Mouse (Mus musculus) left cerebral cortex, postnatal 25 days (tissue): ENCODE results near the gene Gapdh. TPM values are rescaled to one million over a fixed set of nuclear protein-coding genes. Genes with fewer than 3 reads are reported as not detected.
A peak's percentile ranks its signal among the peaks of the same experiment; 100 is the strongest.

Source experiments
- DNase-seq, 2 experiments: peaks; one replicate each; pipeline ENCODE4 v3.0.0; 2022; ENCODE audit warnings: low spot score in 2 of 2, mixed read lengths in 1 of 2
- intact Hi-C: fragments of 180-260 bp; cut with DNase I; formaldehyde crosslinking; loops from one replicate; pipeline ENCODE4 v1.15.1; 2025
- total RNA-seq, 2 experiments: library from RNA; stranded (reverse); gene quantifications; 2 replicates each; pipeline ENCODE4 v1.2.3; 2021

Gapdh gene
- total RNA-seq, 2 experiments from 2014 or later: 2,469 to 2,584 TPM

- no peak for DNase-seq
- intact Hi-C loops: no loop called here
Measured at GRCm38 (mm10) chr6:125154550-125154949, 11.7 kb downstream of the Gapdh start.

GRCm38 (mm10) chr6:125153682-125154081 lies 12.6 kb downstream of the Gapdh start:
- intact Hi-C loops: no loop called here
- DNase-seq: no peak

GRCm38 (mm10) chr6:125153018-125153389 lies 13.3 kb downstream of the Gapdh start:
- no peak for DNase-seq
- intact Hi-C loops: no loop called here

GRCm38 (mm10) chr6:125152212-125153017 lies 13.9 kb downstream of the Gapdh start:
- peak in 1 of 2 experiments; percentile 26 for DNase-seq
- intact Hi-C loops: no loop called here

- DNase-seq: no peak
- intact Hi-C loops: loop anchor here (2.0 to 5.0 kb wide), 3 partner anchors 15 to 123 kb away; partner anchors contain the start of gene Vamp1
Measured at GRCm38 (mm10) chr6:125149569-125149950, 16.7 kb downstream of the Gapdh start.

- DNase-seq: peak; percentile 60 to 78
- intact Hi-C loops: loop anchor here (2.0 to 5.0 kb wide), 3 partner anchors 16 to 123 kb away; partner anchors contain the start of gene Vamp1
Measured at GRCm38 (mm10) chr6:125148926-125149568, 17.2 kb downstream of the Gapdh start.

- intact Hi-C loops: loop anchor here (2.0 to 5.0 kb wide), 3 partner anchors 16 to 124 kb away; partner anchors contain the start of gene Vamp1
- DNase-seq: peak; percentile 57 to 79
Measured at GRCm38 (mm10) chr6:125148251-125148925, 17.9 kb downstream of the Gapdh start.

GRCm38 (mm10) chr6:125147329-125147728 lies 18.9 kb downstream of the Gapdh start:
- intact Hi-C loops: loop anchor here (5.0 kb wide), 2 partner anchors 70 to 125 kb away; partner anchors contain the start of gene Vamp1
- DNase-seq: peak in 1 of 2 experiments; percentile 39

- peak; percentile 53 to 65 for DNase-seq
- intact Hi-C loops: loop anchor here (5.0 kb wide), 2 partner anchors 71 to 126 kb away; partner anchors contain the start of gene Vamp1
Measured at GRCm38 (mm10) chr6:125146797-125147196, 19.5 kb downstream of the Gapdh start.

- DNase-seq: peak; percentile 31 to 68
- intact Hi-C loops: loop anchor here (5.0 kb wide), 2 partner anchors 71 to 126 kb away; partner anchors contain the start of gene Vamp1
Measured at GRCm38 (mm10) chr6:125146148-125146547, 20.1 kb downstream of the Gapdh start.

GRCm38 (mm10) chr6:125145479-125145951 lies 20.8 kb downstream of the Gapdh start:
- peak; percentile 41 to 53 for DNase-seq
- intact Hi-C loops: loop anchor here (5.0 kb wide), 2 partner anchors 72 to 127 kb away; partner anchors contain the start of gene Vamp1

- intact Hi-C loops: loop anchor here (5.0 kb wide), 2 partner anchors 72 to 127 kb away; partner anchors contain the start of gene Vamp1
- peak; percentile 92 to 97 for DNase-seq
Measured at GRCm38 (mm10) chr6:125145001-125145400, 21.3 kb downstream of the Gapdh start, which contains the start of gene Iffo1. Gene Iffo1, plus strand, starts transcription at chr6:125145241.

GRCm38 (mm10) chr6:125143904-125144303 lies 22.4 kb downstream of the Gapdh start:
- intact Hi-C loops: no loop called here
- DNase-seq: no peak

- intact Hi-C loops: no loop called here
- no peak for DNase-seq
Measured at GRCm38 (mm10) chr6:125143128-125143527, 23.1 kb downstream of the Gapdh start.

- no peak for DNase-seq
- intact Hi-C loops: no loop called here
Measured at GRCm38 (mm10) chr6:125142436-125142835, 23.8 kb downstream of the Gapdh start.

- DNase-seq: no peak
- intact Hi-C loops: no loop called here
Measured at GRCm38 (mm10) chr6:125139747-125140146, 26.5 kb downstream of the Gapdh start.

GRCm38 (mm10) chr6:125137002-125137671 lies 29.1 kb downstream of the Gapdh start:
- DNase-seq: peak; percentile 57
- intact Hi-C loops: no loop called here

GRCm38 (mm10) chr6:125132470-125132869 lies 33.8 kb downstream of the Gapdh start:
- intact Hi-C loops: no loop called here
- no peak for DNase-seq
